Mouse (Mus musculus) intestine, embryonic 15.5 days (tissue): Measurements from ENCODE around the gene Hoxa3. TPM values are rescaled to one million over a fixed set of nuclear protein-coding genes. Genes with fewer than 3 reads are reported as not detected.

ENCODE experiments used
- ATAC-seq: fragments of 200-750 bp; cut with Nextera tagmentation; 2 replicates; pipeline ENCODE4 v1.8.0; 2017; ENCODE audit warnings: moderate TSS enrichment, moderate library complexity
- H3K27ac ChIP-seq: fragments of 300-500 bp; sonication (generic); 2 replicates; pipeline ENCODE4 v1.5.1; 2015; ENCODE audit warnings: mild to moderate bottlenecking, inconsistent platforms
- H3K27me3 ChIP-seq: fragments of 300-500 bp; sonication (generic); replicated peaks from 2 replicates; pipeline ENCODE4 v1.6.1; 2015; ENCODE audit warnings: inconsistent platforms
- H3K36me3 ChIP-seq: fragments of 300-500 bp; sonication (generic); 2 replicates; pipeline ENCODE4 v1.6.1; 2015; ENCODE audit warnings: inconsistent platforms
- H3K4me1 ChIP-seq: fragments of 300-500 bp; sonication (generic); replicated peaks from 2 replicates; pipeline ENCODE4 v1.6.1; 2015; ENCODE audit warnings: inconsistent platforms
- H3K4me2 ChIP-seq: fragments of 300-500 bp; sonication (generic); replicated peaks from 2 replicates; pipeline ENCODE4 v1.6.1; 2015; ENCODE audit warnings: mild to moderate bottlenecking, inconsistent platforms
- H3K4me3 ChIP-seq: fragments of 300-500 bp; sonication (generic); replicated peaks from 2 replicates; pipeline ENCODE4 v1.5.1; 2015; ENCODE audit warnings: inconsistent platforms
- H3K9ac ChIP-seq: fragments of 300-500 bp; sonication (generic); 2 replicates; pipeline ENCODE4 v1.6.1; 2015; ENCODE audit warnings: inconsistent platforms
- H3K9me3 ChIP-seq: fragments of 300-500 bp; sonication (generic); 2 replicates; pipeline ENCODE4 v1.6.1; 2016; ENCODE audit warnings: inconsistent platforms
- WGBS: fragments of 180-500 bp; shearing (Covaris S2); methylation state at CpG from one replicate; pipeline ENCODE4 v1.1.7; 2015; 5-methylcytosine and 5-hydroxymethylcytosine counted together
- polyA plus RNA-seq: library from polyadenylated mRNA; unstranded; fragments of >200 nt; fragmentation: Nextera tagmentation; extraction: Ambion mirVana; gene quantifications from 2 replicates; pipeline ENCODE4 v1.2.1, GENCODE M21; 2015

Gene Hoxa3
- polyA plus RNA-seq, 1 experiment from 2014 or later: 6.2 TPM

- no peaks in the 10 kb centered on the region for H3K36me3 ChIP-seq
- H3K9me3 ChIP-seq: no peaks in the 10 kb centered on the region
- peak overlapping the region; percentile 50 for H3K9ac ChIP-seq
- ATAC-seq: peak; percentile 22; the same call in 1 of the 2 replicates
- peaks cover 16% of the 10 kb centered on the region for H3K27me3 ChIP-seq
- WGBS: 34% methylated on average over 40 of the region's 40 CpGs
- peak overlapping the region; percentile 75 for H3K4me2 ChIP-seq
- H3K4me1 ChIP-seq: peaks cover 25% of the 10 kb centered on the region
- H3K27ac ChIP-seq: peak overlapping the region; percentile 83
- peak overlapping the region; percentile 20 for H3K4me3 ChIP-seq
These were observed 42.8 kb downstream of the Hoxa3 start for GRCm38 (mm10) chr6:52170166-52170897.

- Histone ChIP-seq H3K4me3 (peak overlapping the region; percentile 20), H3K9me3 (no peaks in the 10 kb centered on the region), H3K4me1 (peaks cover 24% of the 10 kb centered on the region), H3K36me3 (no peaks in the 10 kb centered on the region), H3K4me2 (peak overlapping the region; percentile 75), H3K27ac (peak overlapping the region; percentile 83), H3K9ac (peak overlapping the region; percentile 50), H3K27me3 (peaks cover 16% of the 10 kb centered on the region)
- 44% methylated on average over 16 of the region's 16 CpGs for WGBS
- ATAC-seq: no peak
These were observed 43.5 kb downstream of the Hoxa3 start for GRCm38 (mm10) chr6:52169499-52170165.

- no peaks in the 10 kb centered on the region for H3K36me3 ChIP-seq
- peaks cover 30% of the 10 kb centered on the region for H3K4me1 ChIP-seq
- peak overlapping the region; percentile 62 for H3K9ac ChIP-seq
- H3K4me2 ChIP-seq: peak overlapping the region; percentile 71
- peak overlapping the region; percentile 78 for H3K27ac ChIP-seq
- no peak for ATAC-seq
- H3K9me3 ChIP-seq: no peaks in the 10 kb centered on the region
- peak overlapping the region; percentile 29 for H3K4me3 ChIP-seq
- H3K27me3 ChIP-seq: peaks cover 22% of the 10 kb centered on the region
- 33% methylated on average over 42 of the region's 42 CpGs for WGBS
These were observed 44.7 kb downstream of the Hoxa3 start for GRCm38 (mm10) chr6:52168191-52169055.

GRCm38 (mm10) chr6:52167736-52168161 lies 45.4 kb downstream of the Hoxa3 start:
- Histone ChIP-seq H3K27ac (peak overlapping the region; percentile 78), H3K4me3 (peak overlapping the region; percentile 29; the same call in 1 of the 2 replicates), H3K9me3 (no peaks in the 10 kb centered on the region), H3K27me3 (peaks cover 28% of the 10 kb centered on the region), H3K9ac (peak overlapping the region; percentile 62), H3K4me2 (peak overlapping the region; percentile 71), H3K36me3 (no peaks in the 10 kb centered on the region), H3K4me1 (peaks cover 28% of the 10 kb centered on the region)
- no peak for ATAC-seq
- WGBS: 48% methylated on average over 14 of the region's 14 CpGs

GRCm38 (mm10) chr6:52167176-52167575 lies 46.0 kb downstream of the Hoxa3 start:
- Histone ChIP-seq H3K4me2 (peak overlapping the region; percentile 71), H3K4me3 (peak overlapping the region; percentile 14; the same call in 1 of the 2 replicates), H3K27me3 (peaks cover 28% of the 10 kb centered on the region), H3K27ac (peak overlapping the region; percentile 78), H3K9me3 (no peaks in the 10 kb centered on the region), H3K36me3 (no peaks in the 10 kb centered on the region), H3K9ac (peak overlapping the region; percentile 62), H3K4me1 (peaks cover 22% of the 10 kb centered on the region)
- 61% methylated on average over 1 of the region's 1 CpGs for WGBS
- no peak for ATAC-seq

- Histone ChIP-seq H3K4me3 (peak overlapping the region; percentile 32; the same call in 1 of the 2 replicates), H3K27me3 (peaks cover 28% of the 10 kb centered on the region), H3K27ac (peak overlapping the region; percentile 78), H3K9me3 (no peaks in the 10 kb centered on the region), H3K4me2 (peak overlapping the region; percentile 71), H3K36me3 (no peaks in the 10 kb centered on the region), H3K4me1 (peaks cover 21% of the 10 kb centered on the region), H3K9ac (peak overlapping the region; percentile 62)
- ATAC-seq: no peak
- WGBS: 53% methylated on average over 4 of the region's 4 CpGs
These were observed 46.6 kb downstream of the Hoxa3 start for GRCm38 (mm10) chr6:52166431-52167077.

- peak overlapping the region; percentile 62 for H3K9ac ChIP-seq
- H3K9me3 ChIP-seq: no peaks in the 10 kb centered on the region
- no peak for ATAC-seq
- H3K36me3 ChIP-seq: no peaks in the 10 kb centered on the region
- peaks cover 21% of the 10 kb centered on the region for H3K4me1 ChIP-seq
- H3K27ac ChIP-seq: peak overlapping the region; percentile 87
- peaks cover 24% of the 10 kb centered on the region for H3K27me3 ChIP-seq
- peak overlapping the region; percentile 71 for H3K4me2 ChIP-seq
- peak overlapping the region; percentile 49 for H3K4me3 ChIP-seq
- whole genome bisulfite sequencing: 29% methylated on average over 28 of the region's 28 CpGs
These were observed 47.4 kb downstream of the Hoxa3 start for GRCm38 (mm10) chr6:52165441-52166370.

- WGBS: 12% methylated on average over 25 of the region's 25 CpGs
- H3K27me3 ChIP-seq: peaks cover 17% of the 10 kb centered on the region
- peaks cover 30% of the 10 kb centered on the region for H3K4me1 ChIP-seq
- peak within 1 kb of the TSS; percentile 71 for H3K4me2 ChIP-seq
- no peak for ATAC-seq
- peak within 1 kb of the TSS; percentile 62 for H3K9ac ChIP-seq
- H3K36me3 ChIP-seq: no peaks in the 10 kb centered on the region
- H3K9me3 ChIP-seq: no peaks in the 10 kb centered on the region
- H3K27ac ChIP-seq: peak within 1 kb of the TSS; percentile 87
- peak within 1 kb of the TSS; percentile 49 for H3K4me3 ChIP-seq
These were observed 48.3 kb downstream of the Hoxa3 start, which contains the start of gene Hoxa2 for GRCm38 (mm10) chr6:52164626-52165440. TSS of gene Hoxa2 (minus strand) at chr6:52164831.

- Histone ChIP-seq H3K36me3 (no peaks in the 10 kb centered on the region), H3K9ac (peak overlapping the region; percentile 62), H3K27me3 (peaks cover 15% of the 10 kb centered on the region), H3K27ac (peak overlapping the region; percentile 87), H3K4me3 (peak overlapping the region; percentile 49), H3K9me3 (no peaks in the 10 kb centered on the region), H3K4me2 (peak overlapping the region; percentile 71), H3K4me1 (peaks cover 36% of the 10 kb centered on the region)
- ATAC-seq: no peak
- 7% methylated on average over 39 of the region's 39 CpGs for WGBS
These were observed 49.0 kb downstream of the Hoxa3 start for GRCm38 (mm10) chr6:52164051-52164625.
